Mouse (Mus musculus): ENCODE measurements around the gene Stxbp5l.

DNA sequence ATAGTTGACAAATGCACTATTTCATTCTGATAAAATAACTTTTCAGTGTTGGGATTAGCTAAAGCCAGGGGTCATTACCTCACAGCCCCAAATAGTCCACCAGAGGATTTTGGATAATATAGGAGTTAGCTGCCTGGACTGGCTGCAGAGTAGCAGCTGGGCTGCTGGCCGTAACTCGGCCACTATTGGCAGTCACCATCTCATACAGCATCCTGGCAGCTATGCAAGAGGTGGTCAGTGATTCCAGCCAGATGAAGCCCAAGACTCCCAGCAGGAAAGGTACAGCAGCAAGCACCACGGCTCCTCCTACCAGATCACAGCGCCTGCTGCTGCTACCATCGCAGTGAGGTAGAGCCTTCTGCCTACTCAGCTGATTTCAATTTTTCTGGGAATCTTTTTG is 38.1 kb upstream of the Stxbp5l start:
- TF ChIP-seq CTCF (IDR thresholded peaks at IDR 0.05) (no peak), EP300 (IDR thresholded peaks at IDR 0.05) (no peak)
